Mouse (Mus musculus): Measurements from ENCODE around the gene Zfp386. TPM values are rescaled to one million over a fixed set of nuclear protein-coding genes. Genes with fewer than 3 reads are reported as not detected.
A peak's percentile ranks its signal among the peaks of the same experiment; 100 is the strongest.

Zfp386 gene
- total and polyA plus RNA-seq, 2 experiments from 2014 or later, result 30.5 to 33.3 TPM

DNA sequence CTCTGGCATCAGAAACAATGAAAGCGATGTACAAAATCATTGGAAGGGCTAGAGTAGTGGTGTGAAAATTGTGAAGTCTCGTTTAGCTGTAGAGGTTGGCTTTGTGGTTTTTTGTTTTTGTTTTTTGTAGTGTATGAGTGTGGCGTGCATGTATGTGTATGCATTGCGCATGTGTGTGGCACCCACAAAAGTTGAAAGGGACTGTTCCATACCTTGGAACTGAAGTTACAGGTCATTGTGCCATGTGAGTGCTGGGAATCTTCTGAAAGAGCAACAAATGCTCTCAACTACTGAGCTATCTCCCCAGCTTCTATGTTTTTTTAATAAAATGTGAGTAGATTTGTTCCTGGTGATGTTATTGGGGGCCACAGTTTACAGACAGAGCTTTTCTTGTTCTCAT lies 15.5 kb downstream of the Zfp386 start:
- 96% methylated on average over 4 of the region's 4 CpGs for WGBS
- Histone ChIP-seq H3K9me3 (ENCODE audit: low read length) (peaks cover 14% of the 10 kb centered on the region), H3K4me2 (ENCODE audit: low read depth, low read length) (no peak overlapping the region), H3K4me1 (ENCODE audit: insufficient read depth, low read length) (no peaks in the 10 kb centered on the region), H3K27me3 (ENCODE audit: insufficient read depth, low read length) (no peaks in the 10 kb centered on the region), H3K27ac (no peak overlapping the region), H3K4me3 (ENCODE audit: low read length) (no peak overlapping the region), H3K9ac (replicated peaks; ENCODE audit: low read length) (no peak overlapping the region), H3K36me3 (ENCODE audit: insufficient read depth, low read length) (peaks cover 26% of the 10 kb centered on the region)
- no peak for DNase-seq (ENCODE audit: low spot score)
- TF ChIP-seq CTCF (IDR thresholded peaks at IDR 0.05; ENCODE audit: low read depth), result no peak
- no peak for ATAC-seq

DNA sequence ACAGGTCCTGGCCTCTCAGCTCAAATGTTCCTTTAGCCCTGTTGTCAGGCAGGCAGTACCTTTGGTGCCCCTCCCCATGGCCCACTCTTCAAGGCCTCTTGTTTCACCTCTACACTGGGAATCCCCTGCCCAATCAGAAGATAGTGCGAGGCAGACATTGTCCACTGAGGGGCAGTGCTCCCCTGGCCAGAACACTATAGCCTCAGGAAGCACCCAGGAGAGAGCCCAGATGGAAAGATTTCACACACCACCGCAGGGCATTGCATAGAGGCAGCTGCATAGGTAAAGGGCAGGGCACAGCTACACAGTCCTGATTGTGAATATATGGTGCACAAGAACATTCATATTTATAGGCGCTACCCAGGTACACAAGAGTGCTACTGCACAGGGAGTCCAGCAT lies 23.5 kb downstream of the Zfp386 start:
- H3K9ac ChIP-seq (replicated peaks; ENCODE audit: low read length), result no peak overlapping the region
- no peak overlapping the region for H3K27ac ChIP-seq
- TF ChIP-seq CTCF (IDR thresholded peaks at IDR 0.05; ENCODE audit: low read depth), result peak; percentile 82
- no peaks in the 10 kb centered on the region for H3K9me3 ChIP-seq (ENCODE audit: low read length)
- H3K4me3 ChIP-seq (ENCODE audit: low read length), result no peak overlapping the region
- ATAC-seq (peak; percentile 94), DNase-seq (ENCODE audit: low spot score) (peak; percentile 71)
- WGBS, result 23% methylated on average over 3 of the region's 3 CpGs
- no peaks in the 10 kb centered on the region for H3K4me1 ChIP-seq (ENCODE audit: insufficient read depth, low read length)
- no peaks in the 10 kb centered on the region for H3K36me3 ChIP-seq (ENCODE audit: insufficient read depth, low read length)
- H3K27me3 ChIP-seq (ENCODE audit: insufficient read depth, low read length), result no peaks in the 10 kb centered on the region
- H3K4me2 ChIP-seq (ENCODE audit: low read depth, low read length), result no peak overlapping the region

DNA sequence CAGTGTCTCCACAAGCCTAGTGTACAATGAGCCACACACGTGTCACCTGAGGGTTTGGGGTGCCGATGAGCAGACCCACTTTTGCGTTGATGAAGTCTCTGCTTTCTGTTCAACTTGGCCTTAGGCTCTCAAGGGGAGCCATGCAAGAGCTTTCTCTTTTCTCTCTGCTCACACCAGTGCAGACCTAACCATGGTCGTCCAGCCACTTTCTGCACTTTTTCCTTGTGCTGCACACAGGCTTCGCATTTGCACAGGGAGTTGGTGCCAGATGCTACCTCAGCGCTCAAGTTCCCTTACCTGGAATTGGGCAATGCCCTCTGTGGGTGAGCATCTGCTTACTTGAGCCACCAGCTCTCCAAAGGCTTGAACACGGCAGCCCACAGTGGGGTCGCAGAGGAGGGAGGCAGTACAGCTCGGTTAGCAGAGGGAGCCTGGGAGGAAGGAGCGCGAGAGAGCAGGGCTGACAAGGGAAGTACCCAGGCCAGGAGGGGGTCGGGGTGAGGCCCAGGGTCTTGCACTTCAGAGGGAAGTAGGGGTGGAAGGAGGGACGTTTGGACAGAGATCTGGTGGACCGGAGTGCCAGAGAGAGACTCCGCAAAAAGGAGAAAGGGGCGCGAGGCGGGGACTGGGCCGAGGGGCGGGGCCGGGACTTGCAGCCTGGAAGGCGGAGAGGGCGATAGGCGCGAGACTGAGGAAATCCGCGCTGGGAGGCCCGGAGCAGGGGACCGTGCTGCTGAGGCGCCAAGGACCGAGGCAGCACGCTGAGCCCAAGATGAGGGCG lies 29.7 kb downstream of the Zfp386 start, which contains the start of gene Vipr2:
Gene Vipr2, plus strand, starts transcription at position 653 of the 781 bp plus-strand sequence.
- H3K27ac ChIP-seq, result no peak within 1 kb of the TSS
- no peaks in the 10 kb centered on the region for H3K9me3 ChIP-seq (ENCODE audit: low read length)
- H3K27me3 ChIP-seq (ENCODE audit: insufficient read depth, low read length), result 0 out of 2 replicates have a peak, but pooled peaks cover 5% of the 10 kb centered on the region
- peak within 1 kb of the TSS; percentile 93 for H3K4me2 ChIP-seq (ENCODE audit: low read depth, low read length)
- no peaks in the 10 kb centered on the region for H3K36me3 ChIP-seq (ENCODE audit: insufficient read depth, low read length)
- peak within 1 kb of the TSS; percentile 52 for H3K9ac ChIP-seq (replicated peaks; ENCODE audit: low read length)
- peaks cover 5% of the 10 kb centered on the region; the same call in 1 of the 2 replicates for H3K4me1 ChIP-seq (ENCODE audit: insufficient read depth, low read length)
- peak within 1 kb of the TSS; percentile 52 for H3K4me3 ChIP-seq (ENCODE audit: low read length)
- 4% methylated on average over 33 of the region's 33 CpGs for WGBS
- 0 out of 2 replicates have a peak, but pooled peaks have one; percentile 2 for TF ChIP-seq CTCF (IDR thresholded peaks at IDR 0.05; ENCODE audit: low read depth)
- DNase-seq (ENCODE audit: low spot score), result peak; percentile 48
- peak; percentile 90 for ATAC-seq

DNA sequence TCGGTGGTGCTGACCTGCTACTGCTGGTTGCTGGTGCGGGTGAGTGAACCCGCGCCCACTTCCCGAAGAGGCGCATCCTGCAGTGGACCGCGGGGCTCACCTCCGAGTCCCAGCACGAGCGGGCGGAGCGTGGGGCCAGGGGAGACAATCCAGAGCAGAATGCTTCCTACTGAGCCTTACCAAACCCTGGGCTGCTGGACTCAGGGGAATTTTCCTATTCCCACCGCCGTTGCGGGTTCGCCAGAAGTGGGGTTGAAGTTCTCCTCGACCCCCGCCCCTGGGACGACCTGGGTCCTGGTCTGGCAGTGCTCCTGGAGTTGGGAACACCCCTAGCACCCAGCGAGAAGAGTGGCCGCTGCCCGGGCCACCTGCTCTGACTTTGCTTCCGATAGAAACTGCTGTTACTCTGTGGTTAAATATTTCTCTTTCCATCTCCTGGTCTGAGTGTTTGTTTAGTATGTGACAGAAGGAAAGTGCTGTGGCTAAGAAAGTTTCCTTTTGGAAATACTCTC lies 30.4 kb downstream of the Zfp386 start:
- no peak; the same call in none of the 2 replicates for ATAC-seq
- under 1% methylated on average over 24 of the region's 24 CpGs for WGBS
- H3K27me3 ChIP-seq (ENCODE audit: insufficient read depth, low read length), result 0 out of 2 replicates have a peak, but pooled peaks cover 5% of the 10 kb centered on the region

DNA sequence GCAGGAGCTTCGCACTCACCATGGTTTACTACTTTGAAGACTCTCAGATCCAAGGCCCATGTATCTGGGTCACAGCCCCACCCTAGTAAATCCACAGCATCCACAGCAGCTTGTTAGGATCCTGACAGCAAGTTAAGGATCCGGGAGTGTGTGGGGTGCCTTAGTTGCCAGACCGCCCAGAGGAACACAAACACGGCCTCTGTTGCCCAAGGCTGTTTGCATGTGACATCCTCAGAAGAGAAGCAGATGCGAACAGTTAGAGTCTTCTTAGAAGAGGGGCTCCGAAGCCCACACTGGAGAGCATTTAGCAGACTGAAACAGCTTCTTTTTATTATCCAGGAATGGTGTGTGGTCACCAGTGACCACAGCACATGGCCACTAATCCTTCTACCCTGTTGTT lies 35.6 kb downstream of the Zfp386 start:
- H3K36me3 ChIP-seq (ENCODE audit: insufficient read depth, low read length), result no peaks in the 10 kb centered on the region
- TF ChIP-seq CTCF (IDR thresholded peaks at IDR 0.05; ENCODE audit: low read depth), result no peak
- H3K9me3 ChIP-seq (ENCODE audit: low read length), result no peaks in the 10 kb centered on the region
- H3K9ac ChIP-seq (replicated peaks; ENCODE audit: low read length), result no peak overlapping the region
- no peak overlapping the region for H3K4me2 ChIP-seq (ENCODE audit: low read depth, low read length)
- no peak overlapping the region for H3K27ac ChIP-seq
- DNase-seq (ENCODE audit: low spot score) (no peak), ATAC-seq (no peak)
- 88% methylated on average over 6 of the region's 6 CpGs for WGBS
- H3K27me3 ChIP-seq (ENCODE audit: insufficient read depth, low read length), result no peaks in the 10 kb centered on the region
- no peak overlapping the region for H3K4me3 ChIP-seq (ENCODE audit: low read length)
- H3K4me1 ChIP-seq (ENCODE audit: insufficient read depth, low read length), result no peaks in the 10 kb centered on the region

More for the DNA sequence above, 30.4 kb downstream of the Zfp386 start:
- H3K9ac ChIP-seq (replicated peaks; ENCODE audit: low read length), result peak overlapping the region; percentile 52
- TF ChIP-seq CTCF (IDR thresholded peaks at IDR 0.05; ENCODE audit: low read depth), result no peak
- peak overlapping the region; percentile 93 for H3K4me2 ChIP-seq (ENCODE audit: low read depth, low read length)
- peak overlapping the region; percentile 52 for H3K4me3 ChIP-seq (ENCODE audit: low read length)
- peaks cover 5% of the 10 kb centered on the region; the same call in 1 of the 2 replicates for H3K4me1 ChIP-seq (ENCODE audit: insufficient read depth, low read length)
- H3K36me3 ChIP-seq (ENCODE audit: insufficient read depth, low read length), result no peaks in the 10 kb centered on the region
- no peaks in the 10 kb centered on the region for H3K9me3 ChIP-seq (ENCODE audit: low read length)
- no peak for DNase-seq (ENCODE audit: low spot score)
- no peak overlapping the region for H3K27ac ChIP-seq

DNA sequence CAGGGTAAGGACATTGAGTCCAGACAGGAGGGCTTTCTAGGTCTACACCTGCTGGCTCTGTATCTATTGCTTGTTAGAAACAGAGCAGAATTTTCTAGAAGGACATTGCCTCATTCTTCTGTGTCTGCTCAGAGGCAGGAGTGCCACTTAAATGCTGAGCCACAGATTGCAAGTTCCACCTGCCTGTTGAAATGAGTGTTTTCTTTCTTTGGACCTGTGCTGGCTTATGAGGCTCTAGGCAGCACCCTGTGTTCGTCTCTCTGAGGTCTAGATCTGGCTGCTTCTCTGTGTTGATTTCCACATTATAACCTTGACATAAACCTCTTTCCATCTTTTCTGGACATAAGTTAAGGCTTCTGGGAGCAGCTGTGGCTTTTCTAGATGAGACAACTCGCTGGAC lies 36.8 kb downstream of the Zfp386 start:
- 83% methylated on average over 2 of the region's 2 CpGs for WGBS
- no peak for DNase-seq (ENCODE audit: low spot score)

More for the DNA sequence above, 36.8 kb downstream of the Zfp386 start:
- ATAC-seq, result no peak
- Histone ChIP-seq H3K9ac (replicated peaks; ENCODE audit: low read length) (no peak overlapping the region), H3K27ac (no peak overlapping the region), H3K4me3 (ENCODE audit: low read length) (no peak overlapping the region), H3K36me3 (ENCODE audit: insufficient read depth, low read length) (no peaks in the 10 kb centered on the region), H3K9me3 (ENCODE audit: low read length) (no peaks in the 10 kb centered on the region), H3K4me2 (ENCODE audit: low read depth, low read length) (no peak overlapping the region), H3K27me3 (ENCODE audit: insufficient read depth, low read length) (no peaks in the 10 kb centered on the region), H3K4me1 (ENCODE audit: insufficient read depth, low read length) (no peaks in the 10 kb centered on the region)
- TF ChIP-seq CTCF (IDR thresholded peaks at IDR 0.05; ENCODE audit: low read depth), result no peak
